Mouse (Mus musculus): ENCODE results near the gene Mei1. TPM values are rescaled to one million over a fixed set of nuclear protein-coding genes. Genes with fewer than 3 reads are reported as not detected.

The Mei1 gene
- polyA plus RNA-seq, 1 experiment from 2014 or later: not detected

DNA sequence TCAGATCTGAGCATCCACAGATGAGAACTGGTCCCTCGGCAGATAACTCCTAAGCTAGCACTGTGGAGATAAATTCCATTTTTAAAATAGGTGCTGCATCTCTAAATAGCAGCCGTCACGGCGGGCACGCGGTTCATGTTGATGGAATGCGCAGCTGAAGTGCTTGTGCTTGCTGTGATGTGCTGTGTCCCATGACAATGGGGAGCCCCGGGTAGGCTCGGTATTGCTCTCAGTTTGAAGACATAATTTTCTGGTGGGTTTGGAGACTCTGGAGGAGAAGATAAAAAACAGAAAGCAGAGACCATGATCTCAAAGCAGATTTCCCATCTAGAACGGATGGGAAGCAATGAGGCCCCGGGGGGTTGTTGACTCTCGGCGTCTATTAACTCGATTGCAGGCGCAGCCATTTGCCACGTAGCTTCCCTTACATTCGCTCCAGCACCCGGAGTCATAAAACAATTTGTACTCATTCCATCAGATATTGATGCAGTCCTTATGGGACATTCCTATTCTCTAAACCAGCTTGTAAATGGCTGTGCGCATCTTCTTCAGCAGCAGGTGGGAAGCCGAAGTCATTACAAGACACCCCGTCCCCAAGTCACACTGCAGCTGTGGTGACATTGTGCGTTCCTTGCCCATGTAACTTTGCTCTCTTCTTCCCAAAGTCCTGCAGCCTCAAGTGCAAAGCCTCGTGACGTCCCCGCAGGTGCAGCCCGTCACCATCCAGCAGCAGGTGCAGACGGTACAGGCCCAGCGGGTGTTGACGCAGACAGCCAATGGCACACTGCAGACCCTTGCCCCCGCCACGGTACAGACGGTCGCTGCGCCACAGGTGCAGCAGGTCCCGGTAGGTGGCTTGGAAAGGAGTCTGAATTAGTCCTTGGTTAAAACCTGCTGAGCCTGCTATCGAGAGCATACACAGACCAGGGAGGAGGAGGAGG lies 100.9 kb downstream of the Mei1 start:
- TF ChIP-seq CTCF (IDR thresholded peaks at IDR 0.05): no peak
- no peak for DNase-seq (ENCODE audit: low read depth, low spot score)
- ATAC-seq: no peak
- CTCF ChIA-PET: interaction anchor here (1.7 kb wide), 1 partner anchor 14 kb away, joined by 4 read pairs; no protein-coding TSS in a partner anchor
- in situ Hi-C loops (cut with MboI; ENCODE audit: low pct_unique_long_range_greater_than_20kb): no loop called here
- no peaks in the 10 kb centered on the region for H3K27me3 ChIP-seq
- POLR2A ChIA-PET: no interaction called here

DNA sequence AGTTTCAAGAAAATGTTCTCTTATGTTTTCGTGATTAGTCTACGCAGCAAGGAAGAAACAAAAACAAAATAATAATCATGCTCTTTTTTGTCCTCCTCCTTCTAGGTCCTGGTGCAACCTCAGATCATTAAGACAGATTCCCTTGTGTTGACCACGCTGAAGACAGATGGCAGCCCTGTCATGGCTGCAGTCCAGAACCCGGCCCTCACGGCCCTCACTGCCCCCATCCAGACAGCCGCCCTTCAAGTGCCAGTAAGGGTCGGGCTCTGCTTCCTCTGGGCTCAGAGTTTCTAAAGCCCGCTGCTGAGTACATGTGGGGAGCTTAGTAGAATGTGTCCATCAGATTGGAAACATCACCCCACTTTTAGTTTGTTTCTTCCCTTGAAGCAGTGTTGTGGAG lies 102.9 kb downstream of the Mei1 start:
- H3K27me3 ChIP-seq: no peaks in the 10 kb centered on the region
- DNase-seq (ENCODE audit: low read depth, low spot score): no peak
- in situ Hi-C loops (cut with MboI; ENCODE audit: low pct_unique_long_range_greater_than_20kb): no loop called here
- no peak for ATAC-seq
- ChIA-PET POLR2A (no interaction called here), CTCF (no interaction called here)
- no peak for TF ChIP-seq CTCF (IDR thresholded peaks at IDR 0.05)

DNA sequence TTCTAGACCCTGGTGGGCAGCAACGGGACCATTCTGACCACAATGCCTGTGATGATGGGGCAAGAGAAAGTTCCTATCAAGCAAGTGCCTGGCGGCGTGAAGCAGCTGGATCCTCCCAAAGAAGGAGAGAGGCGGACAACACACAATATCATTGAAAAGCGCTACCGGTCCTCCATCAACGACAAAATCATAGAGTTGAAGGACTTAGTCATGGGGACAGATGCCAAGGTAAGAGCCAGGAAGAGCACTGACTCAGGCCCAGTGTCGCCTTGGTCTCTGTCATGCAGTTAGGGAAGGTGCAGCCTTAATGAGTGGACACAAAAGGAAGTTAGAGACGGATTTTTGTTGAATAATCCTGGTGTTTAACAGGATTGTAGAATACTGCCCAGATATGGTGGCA lies 105.3 kb downstream of the Mei1 start:
- TF ChIP-seq CTCF (IDR thresholded peaks at IDR 0.05): no peak
- ChIA-PET POLR2A (no interaction called here), CTCF (interaction anchor here (1.2 kb wide), 1 partner anchor 85 kb away, joined by 3 read pairs; no protein-coding TSS in a partner anchor)
- DNase-seq (ENCODE audit: low read depth, low spot score) (no peak), ATAC-seq (no peak)
- in situ Hi-C loops (cut with MboI; ENCODE audit: low pct_unique_long_range_greater_than_20kb): no loop called here
- no peaks in the 10 kb centered on the region for H3K27me3 ChIP-seq

Other genes starting within 250 kb of the Mei1 start
- gene Tob2, start 211.2 kb upstream of the Mei1 start, polyA plus RNA-seq (2021): 27.3 TPM
- 68.2 TPM for gene Phf5a, start 198.1 kb upstream of the Mei1 start, polyA plus RNA-seq (2021)
- 559 TPM for gene Aco2, start 197.7 kb upstream of the Mei1 start, polyA plus RNA-seq (2021)
- 154 TPM for gene Polr3h, start 143.8 kb upstream of the Mei1 start, polyA plus RNA-seq (2021)
- 24.9 TPM for gene Csdc2, start 133.2 kb upstream of the Mei1 start, polyA plus RNA-seq (2021)
- 97.0 TPM for gene Pmm1, start 109.1 kb upstream of the Mei1 start, polyA plus RNA-seq (2021)
- not detected for gene 1700029P11Rik, start 89.5 kb upstream of the Mei1 start, polyA plus RNA-seq (2021)
- 48.0 TPM for gene Xrcc6, start 82.2 kb upstream of the Mei1 start, polyA plus RNA-seq (2021)
- 57.0 TPM for gene Desi1, start 36.1 kb upstream of the Mei1 start, polyA plus RNA-seq (2021)
- 120 TPM for gene Snu13, start 22.4 kb upstream of the Mei1 start, polyA plus RNA-seq (2021)
- gene 4930407I10Rik, start 10.8 kb upstream of the Mei1 start, polyA plus RNA-seq (2021): not detected
- gene Ccdc134, start 57.9 kb downstream of the Mei1 start, polyA plus RNA-seq (2021): 18.0 TPM
- gene Srebf2, start 77.2 kb downstream of the Mei1 start, polyA plus RNA-seq (2021): 84.6 TPM
- 0.09 TPM for gene Shisa8, start 142.8 kb downstream of the Mei1 start, polyA plus RNA-seq (2021)
- gene Tnfrsf13c, start 154.4 kb downstream of the Mei1 start, polyA plus RNA-seq (2021): 0.03 TPM
- 17.7 TPM for gene Cenpm, start 174.8 kb downstream of the Mei1 start, polyA plus RNA-seq (2021)
- not detected for gene 1500009C09Rik, start 182.4 kb downstream of the Mei1 start, polyA plus RNA-seq (2021)
- gene Sept3, start 204.9 kb downstream of the Mei1 start, polyA plus RNA-seq (2021): 2.0 TPM
- not detected for gene Wbp2nl, start 229.0 kb downstream of the Mei1 start, polyA plus RNA-seq (2021)

Data from Patski (cell line).